Mouse (Mus musculus): ENCODE measurements at regions not wholly inside any gene's neighbourhood (a gene's known extent, or its start where the extent isn't known, plus 50 kb on each side); places are given as distances from the start of the nearest gene placed in this dataset.

DNA sequence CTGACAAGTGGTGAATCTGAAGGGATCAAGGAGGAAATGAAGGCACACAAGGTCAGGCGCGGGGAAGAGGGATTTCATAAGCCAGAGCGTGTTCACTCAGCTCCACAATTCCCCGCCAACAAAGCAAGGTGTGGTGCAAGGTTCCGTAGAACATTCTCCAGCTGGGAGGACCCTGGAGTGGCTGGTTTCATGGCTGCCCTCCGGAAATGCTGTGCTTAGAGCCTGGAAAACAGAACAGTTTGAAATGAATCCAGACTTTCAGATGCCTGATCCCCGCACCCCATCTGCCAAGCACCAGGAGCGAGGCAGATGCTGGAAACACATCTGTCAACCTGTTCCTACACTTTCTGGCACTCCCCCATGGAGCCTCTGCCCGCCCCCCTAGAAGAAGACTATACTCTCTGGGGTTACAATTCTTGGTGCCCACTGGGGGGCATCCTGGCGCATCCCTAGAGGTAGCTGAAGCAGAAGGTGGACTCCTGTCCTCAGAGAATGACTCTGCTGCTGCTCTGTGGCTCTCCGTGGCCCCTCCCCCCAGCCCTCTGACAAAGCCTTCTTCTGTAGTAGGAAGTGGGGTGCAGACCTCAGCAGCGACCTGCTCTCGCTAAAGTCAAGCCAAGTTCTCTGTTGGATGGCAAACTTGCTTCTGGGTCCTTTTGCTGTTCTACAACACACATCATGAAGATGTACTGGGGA is 54.5 kb upstream of the Mafb start:
- DNase-seq (ENCODE audit: low spot score in 2 of 2), result no peak

GRCm38 (mm10) chr2:160424491-160424890 is 57.6 kb upstream of the Mafb start:
- no peak for DNase-seq (ENCODE audit: low spot score in 2 of 2)

GRCm38 (mm10) chr2:160427431-160427830 is 60.6 kb upstream of the Mafb start:
- DNase-seq (ENCODE audit: low spot score in 2 of 2), result no peak

DNA sequence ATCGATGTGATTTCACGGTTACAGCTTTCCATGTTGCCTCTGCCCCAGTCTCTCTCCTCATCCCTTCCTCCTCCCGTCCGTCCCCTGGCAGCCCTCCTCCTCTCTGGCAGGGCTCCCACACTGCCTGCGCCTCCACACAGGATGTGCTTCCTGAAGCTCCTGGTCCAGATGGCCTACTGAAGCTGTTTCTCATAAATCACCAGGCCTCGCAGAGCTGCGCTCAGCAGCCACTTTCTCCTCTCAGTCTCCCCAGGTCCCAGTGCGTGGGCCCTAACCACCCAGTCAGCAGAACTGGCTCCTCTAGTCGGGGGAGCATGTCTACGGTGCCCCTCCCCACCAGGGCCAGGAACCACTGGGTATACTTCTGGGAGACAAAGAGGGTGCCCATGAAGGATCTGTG is 66.4 kb upstream of the Mafb start:
- no peak for DNase-seq (ENCODE audit: low spot score in 2 of 2)

DNA sequence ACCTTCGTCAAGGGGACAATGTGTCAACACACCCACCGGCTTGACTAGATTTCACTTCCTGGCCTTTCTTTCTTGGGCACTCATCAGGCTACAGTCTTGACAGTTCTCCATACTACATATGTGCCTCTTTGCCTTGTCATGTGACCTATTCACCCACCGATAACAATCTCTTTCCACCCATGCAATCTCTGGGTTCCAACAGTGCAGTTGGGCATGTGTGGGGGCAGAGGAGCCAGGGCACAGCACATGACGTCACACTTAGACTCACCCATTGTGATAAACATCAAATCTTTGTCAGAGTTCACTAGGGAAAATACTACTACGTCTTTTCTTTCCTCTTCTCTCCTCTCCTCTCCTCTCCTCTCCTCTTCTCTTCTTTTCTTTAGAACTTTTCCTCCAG is 67.8 kb upstream of the Mafb start:
- peak in 1 of 2 experiments; percentile 7 for DNase-seq (ENCODE audit: low spot score in 2 of 2)

DNA sequence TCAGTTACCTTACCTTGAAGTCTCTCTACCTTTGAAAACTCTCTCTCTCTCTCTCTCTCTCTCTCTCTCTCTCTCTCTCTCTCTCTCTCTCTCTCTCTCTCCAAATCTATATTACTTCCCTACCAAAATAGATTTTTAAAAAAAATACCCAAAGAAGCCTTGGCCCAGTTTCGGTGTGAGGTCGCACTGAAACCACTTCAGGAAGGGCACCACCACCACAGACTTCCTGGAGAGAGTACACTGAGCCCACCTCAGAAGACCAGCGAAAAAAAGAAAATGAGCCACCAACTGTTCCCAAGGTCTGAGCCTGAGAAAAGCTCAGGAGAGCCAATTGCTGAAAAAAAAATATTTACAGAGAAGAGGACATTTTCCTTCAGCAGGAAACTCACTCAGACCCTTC is 68.8 kb upstream of the Mafb start:
- peak in 1 of 2 experiments; percentile 26 for DNase-seq (ENCODE audit: low spot score in 2 of 2)

DNA sequence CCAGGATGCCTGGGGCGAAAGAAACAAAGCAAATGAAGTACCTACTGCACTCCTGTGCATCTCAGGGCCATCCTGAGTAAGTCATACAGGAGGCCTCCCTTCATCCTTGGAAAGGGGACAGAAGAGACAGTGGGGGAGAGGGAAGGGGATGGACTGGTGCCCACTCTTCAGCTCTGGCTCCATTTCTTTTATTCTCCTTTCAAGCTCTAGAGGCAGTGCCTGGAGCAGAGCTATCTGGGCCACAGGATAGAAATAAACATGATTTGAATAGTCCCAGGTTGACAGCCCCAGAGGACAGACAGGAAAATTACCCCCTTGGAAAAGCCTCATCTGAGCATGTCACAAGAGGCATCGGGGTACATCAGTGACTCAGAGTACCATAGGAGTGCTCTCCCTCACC is 72.2 kb upstream of the Mafb start:
- DNase-seq (ENCODE audit: low spot score in 2 of 2), result no peak

DNA sequence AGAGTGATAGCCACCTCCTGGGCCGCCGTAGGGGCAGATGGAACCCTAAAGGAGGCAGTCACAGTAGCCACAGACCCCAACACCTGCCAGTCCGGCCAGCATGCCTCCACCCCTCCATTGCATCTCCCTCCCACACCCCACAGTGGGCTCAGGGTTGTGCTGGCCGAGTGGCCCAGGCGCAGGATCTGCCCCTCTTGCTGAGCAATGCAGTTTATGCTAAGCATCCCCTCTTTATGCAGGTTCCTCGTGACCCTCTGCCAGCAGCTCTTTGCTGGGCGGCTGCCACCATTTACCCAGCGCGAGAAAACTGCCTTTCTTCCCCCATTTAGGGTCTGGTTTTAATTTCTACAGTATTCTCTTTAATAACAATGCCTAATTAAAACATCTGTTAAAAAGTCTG is 73.4 kb upstream of the Mafb start:
- DNase-seq (ENCODE audit: low spot score in 2 of 2), result no peak

DNA sequence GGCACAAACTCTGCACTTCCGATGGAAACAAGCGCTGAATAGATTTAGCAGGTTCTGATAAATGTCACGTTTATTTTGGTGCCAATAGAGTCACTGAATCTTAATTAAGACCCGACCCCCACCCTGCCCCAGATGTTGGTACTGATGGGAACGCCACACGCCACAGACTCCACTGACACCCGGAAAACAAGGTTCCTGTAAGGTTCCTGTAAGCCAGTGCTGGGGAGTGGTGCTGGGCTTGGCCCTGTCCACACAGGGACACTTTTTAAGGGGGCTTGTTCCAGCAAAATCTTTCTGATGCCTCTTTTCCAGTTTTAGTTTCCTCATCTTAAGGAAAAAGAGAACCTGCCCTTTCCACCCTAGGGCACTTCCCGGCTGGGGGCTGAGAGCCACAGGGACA is 84.2 kb upstream of the Mafb start:
- DNase-seq (ENCODE audit: low spot score in 2 of 2), result no peak

GRCm38 (mm10) chr2:160451481-160452238 is 84.8 kb upstream of the Mafb start:
- DNase-seq (ENCODE audit: low spot score in 2 of 2), result peak in 1 of 2 experiments; percentile 32

GRCm38 (mm10) chr2:160452239-160452530 is 85.3 kb upstream of the Mafb start:
- no peak for DNase-seq (ENCODE audit: low spot score in 2 of 2)

DNA sequence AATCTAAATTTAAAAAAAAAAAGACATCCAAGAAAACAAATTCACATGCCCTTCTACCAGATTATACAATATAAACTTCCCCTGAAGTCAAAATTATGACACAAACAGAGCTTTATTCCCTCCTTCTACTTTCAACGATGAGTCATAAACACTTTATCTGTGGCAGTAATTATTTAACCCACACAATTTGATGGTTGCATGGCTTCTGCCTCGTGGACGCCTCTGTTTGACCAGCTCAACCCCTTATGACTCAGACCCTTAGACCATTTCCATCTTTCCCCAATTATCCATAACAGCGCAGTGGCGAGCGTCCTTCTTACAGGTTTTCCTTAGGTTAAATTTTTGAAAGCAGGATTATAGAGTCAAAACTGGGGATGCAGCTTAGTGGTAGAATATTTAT is 85.9 kb upstream of the Mafb start:
- no peak for DNase-seq (ENCODE audit: low spot score in 2 of 2)

- DNase-seq (ENCODE audit: low spot score in 2 of 2), result no peak
Observed at GRCm38 (mm10) chr2:160455617-160456016, 88.8 kb upstream of the Mafb start.

DNA sequence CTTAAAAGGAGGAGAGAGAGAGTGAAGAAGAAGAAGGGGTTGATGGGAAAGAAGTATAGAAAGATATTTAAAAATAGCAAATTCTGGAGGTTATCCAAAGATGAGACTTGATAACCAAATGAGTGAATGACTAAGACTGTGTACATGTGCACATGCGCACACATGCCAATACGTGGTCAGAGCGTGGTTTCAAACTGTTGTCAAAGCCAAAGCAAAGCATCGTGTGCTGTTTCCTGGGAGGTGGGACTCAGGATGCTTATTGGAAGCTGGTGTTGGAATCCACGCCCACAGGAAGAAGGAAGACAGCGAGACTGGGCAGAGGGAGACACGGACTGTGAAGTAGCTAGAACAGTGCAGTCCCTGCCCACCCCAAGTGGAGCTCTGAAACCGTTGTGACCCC is 89.8 kb upstream of the Mafb start:
- DNase-seq (ENCODE audit: low spot score in 2 of 2), result no peak

DNA sequence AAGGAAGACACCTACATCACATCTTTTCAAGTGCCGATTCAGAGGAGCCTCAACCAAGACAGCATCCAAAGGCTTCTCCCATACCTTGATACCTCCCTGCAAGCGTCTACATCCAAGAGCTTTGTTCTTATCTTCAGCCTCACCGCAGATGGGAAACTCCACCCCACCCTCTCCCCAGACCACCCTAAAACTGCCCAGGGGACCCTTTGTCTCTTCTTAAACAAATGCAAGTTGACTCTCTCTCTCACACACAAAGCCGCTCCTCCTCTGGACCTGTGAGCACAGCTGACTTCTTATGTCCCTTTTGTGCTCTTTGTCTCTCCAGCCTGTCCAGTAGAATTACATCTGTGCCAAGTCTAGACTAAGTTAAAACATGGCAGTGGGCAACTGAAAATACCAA is 104.7 kb upstream of the Mafb start:
- no peak for DNase-seq (ENCODE audit: low spot score in 2 of 2)

GRCm38 (mm10) chr2:160476181-160476580 is 109.3 kb upstream of the Mafb start:
- no peak for DNase-seq (ENCODE audit: low spot score in 2 of 2)

GRCm38 (mm10) chr2:160479240-160479639 is 112.4 kb upstream of the Mafb start:
- DNase-seq (ENCODE audit: low spot score in 2 of 2), result no peak

DNA sequence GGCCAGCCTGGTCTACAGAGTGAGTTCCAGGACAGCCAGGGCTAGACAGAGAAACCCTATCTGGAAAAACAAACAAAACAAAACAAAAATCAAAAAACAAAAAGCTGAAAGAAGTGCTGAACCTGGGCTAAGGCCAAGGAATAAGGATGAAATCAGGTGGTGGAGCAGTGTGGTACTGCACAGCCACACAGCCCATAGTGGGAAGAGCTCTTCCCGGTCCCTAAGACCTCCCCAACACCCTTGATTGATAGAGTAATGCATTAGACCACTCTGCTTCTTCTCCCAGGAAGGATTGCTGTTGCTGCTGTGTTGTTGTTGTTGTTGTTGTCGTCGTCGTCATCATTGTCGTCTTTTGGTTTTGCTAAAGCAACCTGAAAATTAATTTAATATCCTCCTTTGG is 118.2 kb upstream of the Mafb start:
- DNase-seq (ENCODE audit: low spot score in 2 of 2), result no peak

DNA sequence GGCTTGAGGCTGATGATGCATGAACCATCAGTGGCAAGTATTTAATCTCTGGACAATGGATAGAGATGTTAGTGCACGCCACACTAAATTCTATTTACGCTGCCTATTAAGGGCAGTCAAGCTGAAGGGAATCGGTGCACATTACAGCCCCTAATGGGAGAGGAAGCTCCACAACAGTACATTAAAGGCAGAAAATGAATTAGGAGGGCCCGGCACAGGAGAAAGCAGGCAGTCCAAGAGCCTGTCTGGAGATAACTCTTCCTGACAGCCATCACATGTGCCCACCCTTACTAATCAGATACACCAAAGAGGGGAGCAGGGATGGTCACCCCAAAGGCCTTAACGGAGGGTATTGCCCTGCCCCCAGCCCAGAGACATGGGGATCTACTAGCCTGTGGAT is 118.7 kb upstream of the Mafb start:
- no peak for DNase-seq (ENCODE audit: low spot score in 2 of 2)

GRCm38 (mm10) chr2:160499726-160500125 is 132.9 kb upstream of the Mafb start:
- no peak for DNase-seq (ENCODE audit: low spot score in 2 of 2)

GRCm38 (mm10) chr2:160502901-160503300 is 136.0 kb upstream of the Mafb start:
- DNase-seq (ENCODE audit: low spot score in 2 of 2), result no peak

DNA sequence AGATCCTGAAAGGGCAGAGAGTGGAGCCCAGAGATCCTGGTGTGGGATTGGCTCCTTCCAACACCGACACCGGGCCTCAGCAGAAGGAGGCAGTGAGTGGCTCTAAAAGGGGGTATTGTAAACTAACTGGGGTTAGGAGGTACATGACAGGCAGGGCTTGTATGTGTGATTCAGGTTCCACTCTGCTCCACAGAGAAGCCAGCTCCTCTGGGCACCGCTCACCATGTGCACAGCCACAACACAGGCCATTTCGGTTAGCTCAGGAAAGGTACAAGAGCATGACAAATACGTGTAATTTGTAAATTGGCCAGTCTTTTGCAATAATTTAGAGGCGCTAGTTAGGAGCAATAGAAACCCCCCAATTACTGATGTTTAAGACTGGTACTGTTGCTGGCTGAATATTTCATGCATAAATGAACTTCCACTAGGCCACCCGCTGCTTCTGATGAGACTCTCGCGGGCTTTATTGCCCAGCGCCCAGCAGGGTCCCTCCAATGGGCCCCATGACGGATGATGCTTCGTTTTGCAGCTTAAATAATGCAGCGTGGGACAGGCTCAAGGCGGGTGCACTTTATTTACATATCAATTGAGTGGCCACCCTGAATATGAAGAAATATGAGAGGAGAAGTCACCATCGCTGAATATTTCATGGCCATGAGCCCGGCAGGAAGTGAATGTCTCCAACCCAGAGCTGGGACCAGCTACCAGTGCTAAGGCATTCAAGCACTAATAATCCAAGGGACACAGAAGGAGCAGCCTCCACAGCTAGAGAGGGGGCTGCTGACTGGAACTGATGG is 136.9 kb upstream of the Mafb start:
- no peak for DNase-seq (ENCODE audit: low spot score in 2 of 2)

- no peak for DNase-seq (ENCODE audit: low spot score in 2 of 2)
Observed at GRCm38 (mm10) chr2:160504394-160504657, 137.5 kb upstream of the Mafb start.

Data from natural killer cell, adult 2 months (primary cell).